Mouse (Mus musculus): ENCODE data around the gene Itpr2.

Gene Itpr2

DNA sequence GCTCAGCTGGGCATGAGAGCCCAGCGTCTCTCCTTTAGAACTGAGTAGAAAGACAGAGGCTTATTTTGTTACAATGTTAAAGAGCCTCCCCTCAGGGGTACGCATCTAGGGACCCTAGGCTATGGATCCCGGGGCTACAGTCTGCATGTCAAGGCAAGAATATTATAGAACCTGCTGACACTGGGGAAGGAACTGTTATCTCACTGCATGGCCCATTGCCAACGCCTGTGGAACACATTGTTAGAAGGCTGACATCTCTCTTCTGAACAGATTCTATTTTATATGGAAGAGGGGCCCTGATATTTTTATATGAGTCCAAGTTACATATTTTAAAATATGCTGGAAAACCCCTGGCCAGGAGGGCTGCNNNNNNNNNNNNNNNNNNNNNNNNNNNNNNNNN, 342.4 kb downstream of the Itpr2 start:
- DNase-seq (ENCODE audit: extremely low spot score), result no peak

DNA sequence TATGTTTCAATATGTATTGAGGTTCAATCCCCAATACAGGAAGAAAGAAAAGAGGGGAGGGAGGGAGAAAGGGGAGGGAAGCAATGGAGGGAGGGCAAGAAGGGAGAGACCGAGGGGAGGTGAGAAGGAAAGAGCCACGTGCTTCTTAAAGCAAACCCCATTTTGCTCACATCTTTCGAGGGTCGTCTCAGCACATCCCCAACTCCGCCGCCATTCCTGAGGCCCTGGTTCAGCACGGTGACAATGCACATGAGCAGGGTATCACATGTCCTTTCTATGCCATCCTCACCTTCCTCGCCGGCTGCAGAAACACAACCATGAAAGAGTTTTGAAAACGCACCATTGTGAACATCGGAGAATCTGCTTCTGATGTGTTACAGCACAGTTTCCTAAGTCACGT, 343.3 kb downstream of the Itpr2 start:
- no peak for DNase-seq (ENCODE audit: extremely low spot score)

DNA sequence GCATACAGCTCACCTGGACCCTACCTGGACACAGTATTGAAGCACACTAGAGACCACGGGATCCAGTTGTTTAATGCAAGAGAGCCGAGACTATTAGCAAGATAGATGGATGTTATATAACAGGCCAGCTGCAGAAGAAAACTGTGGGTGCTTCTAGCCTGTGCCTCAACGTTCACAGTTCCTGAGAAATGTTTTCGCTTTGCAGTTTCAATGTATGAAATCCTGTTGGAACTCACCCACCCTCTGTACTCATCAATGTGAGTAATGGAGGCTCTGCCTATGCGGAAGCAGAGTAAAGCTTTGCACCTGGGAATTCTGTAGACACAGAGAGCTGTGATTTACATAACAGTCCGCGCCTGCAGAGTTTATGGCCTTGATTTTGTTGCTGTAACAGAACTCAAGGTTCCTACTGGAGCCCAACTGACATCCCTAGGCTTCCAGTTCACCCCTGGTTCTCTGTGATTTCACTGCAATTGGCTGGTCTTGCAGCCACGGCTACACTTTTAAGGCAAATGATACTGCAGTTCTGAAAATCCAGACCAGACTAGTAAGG, 344.0 kb downstream of the Itpr2 start:
- DNase-seq (ENCODE audit: extremely low spot score), result no peak

DNA sequence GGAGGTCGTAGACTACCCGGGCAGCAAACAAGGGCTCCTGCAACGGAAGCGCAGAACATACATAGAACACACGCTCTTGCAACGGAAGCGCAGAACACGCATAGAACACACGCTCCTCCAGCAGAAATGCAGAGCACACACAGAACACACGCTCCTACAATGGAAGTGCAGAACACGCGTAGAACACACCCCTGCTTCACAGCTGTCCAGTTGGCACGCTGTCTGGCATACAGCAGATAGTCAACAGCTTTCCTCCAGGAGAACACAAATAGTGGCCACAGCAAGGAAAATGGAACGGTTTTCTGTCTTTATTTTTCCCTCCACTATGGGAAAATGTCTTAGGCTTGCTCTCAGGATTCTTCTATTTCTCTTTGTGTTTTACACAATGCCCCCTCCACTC, 344.9 kb downstream of the Itpr2 start:
- DNase-seq (ENCODE audit: extremely low spot score), result no peak

DNA sequence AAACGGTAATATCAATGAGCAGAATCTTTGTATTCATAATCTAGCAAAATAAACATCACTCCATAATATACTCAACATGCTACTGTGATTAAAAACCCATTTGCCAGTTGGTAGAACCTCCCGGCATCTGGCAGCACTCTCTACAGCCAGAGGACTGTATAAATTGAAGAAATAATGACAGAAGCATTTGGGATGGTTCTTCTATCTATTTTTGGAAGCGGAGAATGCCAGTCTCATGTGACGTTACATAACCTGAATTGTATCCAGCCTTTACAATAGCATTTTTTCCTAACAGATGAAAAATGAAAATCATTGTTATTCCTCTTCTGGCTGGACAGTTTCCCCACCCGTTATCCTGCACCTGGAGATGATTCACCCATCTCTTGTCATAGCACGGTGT, 345.5 kb downstream of the Itpr2 start:
- no peak for DNase-seq (ENCODE audit: extremely low spot score)

DNA sequence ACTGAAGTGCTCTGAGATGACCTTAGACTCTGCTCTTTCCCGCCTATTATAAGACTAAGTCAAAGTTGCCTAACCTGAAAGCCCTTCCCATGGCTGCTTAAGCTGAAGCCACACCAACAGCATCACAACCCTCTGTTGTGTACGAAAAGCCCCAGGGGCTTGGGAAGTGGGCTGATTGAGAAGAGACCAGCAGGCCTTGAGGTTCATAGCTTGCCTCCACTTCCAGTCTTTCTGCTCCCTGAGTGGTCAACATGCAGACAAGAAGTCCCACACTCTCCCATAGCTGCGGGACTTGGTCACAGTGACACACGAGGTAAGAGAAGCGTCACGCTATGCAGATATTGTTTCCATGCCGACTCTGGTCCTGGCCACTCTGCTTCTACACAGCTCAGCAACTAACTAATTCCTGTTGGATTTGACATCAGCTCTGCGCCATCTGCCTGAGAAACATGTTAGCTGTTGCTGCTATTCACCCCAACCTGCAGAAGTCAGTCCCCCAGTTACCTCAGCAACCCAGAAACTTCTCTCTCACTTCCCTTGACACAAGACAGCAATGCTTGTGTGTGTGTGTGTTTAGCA, 346.8 kb downstream of the Itpr2 start:
- DNase-seq (ENCODE audit: extremely low spot score), result no peak

DNA sequence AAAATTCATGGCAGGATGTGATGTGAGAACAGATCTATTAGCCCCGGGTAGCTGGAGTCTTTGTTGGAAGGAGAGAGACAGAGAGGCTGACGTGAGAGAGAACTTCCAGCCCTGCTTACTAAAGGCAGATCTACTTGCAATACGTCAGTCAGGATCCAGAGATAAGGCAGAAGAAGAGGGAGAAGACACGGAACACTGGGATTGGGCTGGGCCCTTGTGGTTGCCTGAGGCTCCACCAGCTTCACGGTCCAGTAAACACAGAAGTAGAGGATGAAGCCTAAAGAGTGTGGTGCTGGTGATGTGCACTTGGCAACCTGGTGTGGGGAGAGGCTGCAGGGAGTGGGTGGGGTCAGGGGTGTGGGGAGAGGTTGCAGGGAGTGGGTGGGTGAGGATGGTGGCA, 349.2 kb downstream of the Itpr2 start:
- DNase-seq (ENCODE audit: extremely low spot score), result no peak

DNA sequence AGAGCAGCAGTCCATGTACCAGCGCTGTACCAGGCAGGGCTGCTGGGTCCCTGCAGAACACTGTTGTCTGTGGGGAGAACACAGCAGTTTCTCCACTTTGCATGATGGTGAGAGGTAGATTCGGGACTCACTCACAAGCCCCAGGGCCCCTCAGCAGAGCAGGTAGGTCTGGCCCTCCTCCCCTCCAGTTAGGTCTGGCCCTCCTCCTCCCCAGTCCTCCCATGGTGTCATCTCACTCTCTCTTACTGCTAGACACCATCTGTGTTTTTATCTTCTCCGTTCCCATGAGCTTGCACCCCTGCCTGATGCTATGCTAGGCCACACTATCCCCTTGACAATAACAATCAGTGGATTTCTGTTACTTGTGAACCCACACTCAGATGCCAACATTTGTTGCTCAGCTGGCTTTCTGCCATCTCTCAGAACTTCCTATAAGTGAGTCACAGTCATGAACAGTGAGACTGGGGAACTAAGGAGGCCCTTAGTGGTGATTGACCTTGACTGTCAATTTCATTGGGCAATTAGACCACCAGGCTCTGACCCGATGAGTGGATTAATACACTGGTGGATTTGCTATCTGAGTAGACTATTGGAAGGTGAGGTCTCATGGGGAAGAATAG, 360.9 kb downstream of the Itpr2 start:
- DNase-seq (ENCODE audit: extremely low spot score), result no peak

DNA sequence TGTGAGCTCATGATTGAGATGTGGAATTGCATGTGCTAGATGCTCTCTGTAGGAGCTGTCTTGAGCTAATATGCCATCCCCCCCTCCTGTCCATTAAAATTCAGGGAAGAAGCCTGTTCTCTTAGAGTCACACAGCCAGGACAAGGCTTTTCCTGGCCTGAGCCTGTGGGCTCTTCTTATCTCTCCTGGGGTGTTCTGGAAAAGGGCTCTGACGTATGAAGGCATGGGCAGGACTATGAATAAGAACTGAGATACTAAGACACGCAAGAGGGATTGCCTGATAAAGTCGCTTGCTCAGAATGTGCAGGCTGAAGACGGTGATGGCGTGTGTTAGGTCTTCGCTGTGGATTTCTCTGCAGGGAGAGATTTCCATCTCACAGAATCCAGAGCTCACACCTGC, 361.9 kb downstream of the Itpr2 start:
- DNase-seq (ENCODE audit: extremely low spot score), result no peak

DNA sequence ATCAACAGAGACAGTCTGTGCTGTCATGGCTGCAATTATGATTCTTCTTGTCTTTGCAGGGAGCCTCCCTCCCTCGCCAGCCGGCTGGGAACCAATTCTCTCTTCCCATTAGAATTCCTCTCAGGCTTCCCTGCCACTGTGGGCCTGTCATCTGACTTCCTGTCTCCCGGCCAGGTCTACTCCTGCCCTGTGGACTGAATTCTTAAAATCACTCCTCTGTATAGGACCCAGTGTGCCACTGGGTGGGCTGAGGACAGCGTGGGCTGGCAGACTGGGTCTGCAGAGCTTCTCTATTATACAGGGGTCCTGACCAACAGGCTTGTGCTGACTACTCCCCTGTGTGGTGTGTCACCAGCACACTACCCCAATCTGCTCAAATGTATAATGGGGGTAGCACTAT, 365.4 kb downstream of the Itpr2 start:
- DNase-seq (ENCODE audit: extremely low spot score), result no peak

DNA sequence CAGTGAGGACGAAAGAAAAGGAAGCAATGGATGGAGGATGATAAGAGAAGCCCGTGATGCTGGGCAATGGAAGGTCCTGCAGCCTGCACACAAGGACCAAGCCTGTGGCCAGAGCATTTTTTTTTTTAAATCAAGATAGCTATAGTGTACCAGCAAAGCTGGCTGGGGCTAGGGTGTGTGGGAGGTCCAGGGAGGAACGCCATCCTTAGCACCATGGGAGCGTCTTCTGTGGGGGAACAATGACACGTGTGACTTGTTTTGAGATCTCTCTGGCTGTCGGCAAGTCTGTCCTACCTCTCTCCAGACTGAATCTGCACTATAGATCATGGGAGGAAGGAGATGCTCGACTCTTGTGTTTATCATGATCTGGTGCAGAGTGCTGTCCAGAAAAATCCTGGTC, 365.8 kb downstream of the Itpr2 start:
- no peak for DNase-seq (ENCODE audit: extremely low spot score)

DNA sequence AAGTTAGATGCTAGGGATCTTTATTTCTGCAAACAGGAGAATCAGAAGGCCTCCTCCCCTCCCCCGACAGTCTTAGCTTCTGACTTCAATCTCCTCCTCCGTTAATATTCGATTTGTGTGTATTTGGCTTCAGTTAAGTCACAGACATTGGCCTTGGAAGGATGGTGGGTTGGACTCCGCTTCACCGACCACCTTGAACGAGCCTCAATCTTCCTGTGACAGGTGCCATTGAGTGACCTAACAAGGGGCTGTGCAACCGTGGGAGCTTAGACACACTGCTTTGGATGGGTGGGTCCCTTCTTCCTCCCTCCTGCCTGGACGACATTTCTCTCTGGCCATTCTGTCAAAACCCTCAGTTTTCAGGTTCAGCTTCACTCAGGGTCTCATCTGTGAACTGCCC, 366.7 kb downstream of the Itpr2 start:
- no peak for DNase-seq (ENCODE audit: extremely low spot score)

DNA sequence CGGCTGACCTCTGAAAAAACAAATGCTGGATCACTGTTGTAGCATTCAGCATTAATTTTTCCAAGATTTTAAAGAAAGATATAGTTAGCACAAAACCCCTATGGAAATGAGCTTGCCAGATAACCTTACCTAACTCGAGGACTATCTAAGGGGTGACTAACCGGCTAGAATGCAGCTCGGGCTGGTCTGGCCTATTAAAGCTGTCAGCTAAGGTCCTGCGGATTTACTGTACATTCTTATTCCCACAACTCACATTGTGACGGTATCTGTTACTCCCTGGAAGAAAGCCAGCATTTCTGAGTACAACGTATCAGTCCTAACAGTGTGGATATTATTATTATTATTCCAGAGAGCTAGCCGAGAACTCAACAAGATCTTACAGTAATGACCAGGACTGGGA, 368.1 kb downstream of the Itpr2 start:
- DNase-seq (ENCODE audit: extremely low spot score), result no peak

DNA sequence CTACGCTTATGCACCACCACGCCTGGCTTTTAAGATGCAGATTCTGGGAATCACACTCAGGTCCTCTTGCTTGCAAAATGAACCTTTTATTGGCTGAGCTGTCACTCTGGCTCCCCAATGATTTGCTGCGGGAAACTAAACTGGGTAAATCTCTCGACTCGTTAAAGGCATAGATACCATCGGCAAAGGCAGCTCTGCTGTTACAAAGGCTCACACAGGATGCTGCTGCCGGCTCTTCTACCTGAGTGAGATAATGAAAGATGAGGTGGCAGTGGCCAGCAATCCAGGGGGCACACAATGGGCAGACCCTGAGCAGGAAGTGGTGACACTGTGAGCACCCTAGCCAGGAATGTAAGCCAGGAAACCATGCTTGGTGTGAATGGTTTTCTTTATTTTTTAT, 373.0 kb downstream of the Itpr2 start:
- no peak for DNase-seq (ENCODE audit: extremely low spot score)

DNA sequence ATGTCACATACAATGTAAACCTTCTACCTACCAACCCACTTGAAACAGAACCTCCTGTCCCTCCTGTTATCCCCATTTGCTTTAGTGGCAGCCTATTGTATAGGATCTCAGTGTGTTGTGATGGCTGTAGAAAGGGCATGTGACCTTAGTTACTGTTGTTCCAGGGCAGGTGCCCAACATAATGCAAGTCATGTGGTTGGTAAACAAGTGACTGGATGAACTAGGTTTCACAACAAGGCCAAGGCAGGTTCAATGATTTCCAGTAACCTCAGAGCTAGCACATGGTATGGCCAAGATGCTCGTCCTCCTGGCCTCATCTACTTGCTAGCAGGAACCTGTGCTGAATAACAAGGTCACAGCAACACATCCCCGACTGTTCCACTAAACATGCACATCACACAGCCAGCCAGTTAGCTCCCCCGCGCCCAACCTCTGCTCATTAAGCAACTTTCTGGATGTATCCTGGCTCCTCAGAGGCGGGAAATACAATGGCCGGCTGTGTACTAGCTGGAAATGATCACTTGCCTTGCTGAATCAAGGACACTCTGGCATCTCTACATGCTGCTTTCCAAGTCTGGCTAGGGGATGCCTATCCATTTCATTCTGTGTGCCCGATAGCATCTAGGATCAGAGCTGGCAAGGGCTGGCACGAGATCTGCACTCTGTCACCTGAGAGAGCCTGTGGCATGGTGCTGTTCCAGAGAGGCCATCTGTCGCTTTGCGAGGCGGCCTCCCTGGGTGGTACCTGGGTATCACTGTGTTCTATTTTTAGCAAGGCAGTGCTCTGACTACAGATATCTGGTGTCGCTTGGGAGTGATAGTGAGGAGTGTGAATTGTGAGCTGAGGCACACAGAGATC, 375.0 kb downstream of the Itpr2 start:
- DNase-seq (ENCODE audit: extremely low spot score), result no peak

DNA sequence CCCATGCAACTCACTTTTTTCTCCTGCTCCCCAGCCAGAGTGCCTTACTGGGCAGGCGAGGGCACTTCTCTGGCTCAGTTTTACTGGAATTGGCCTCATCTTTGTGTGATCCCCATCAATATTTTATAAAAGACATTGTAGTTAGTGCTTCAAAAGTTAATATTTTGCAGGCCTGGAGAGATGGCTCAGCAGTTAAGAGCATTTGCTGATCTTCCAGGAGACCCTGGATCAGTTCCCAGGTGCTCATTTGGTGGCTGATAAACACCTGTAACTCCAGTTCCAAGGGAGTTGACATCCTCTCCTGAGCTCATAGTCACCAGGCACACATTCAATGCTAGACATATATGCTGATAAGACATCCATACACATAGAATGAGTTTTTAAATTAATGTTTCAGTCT, 376.4 kb downstream of the Itpr2 start:
- DNase-seq (ENCODE audit: extremely low spot score), result no peak

DNA sequence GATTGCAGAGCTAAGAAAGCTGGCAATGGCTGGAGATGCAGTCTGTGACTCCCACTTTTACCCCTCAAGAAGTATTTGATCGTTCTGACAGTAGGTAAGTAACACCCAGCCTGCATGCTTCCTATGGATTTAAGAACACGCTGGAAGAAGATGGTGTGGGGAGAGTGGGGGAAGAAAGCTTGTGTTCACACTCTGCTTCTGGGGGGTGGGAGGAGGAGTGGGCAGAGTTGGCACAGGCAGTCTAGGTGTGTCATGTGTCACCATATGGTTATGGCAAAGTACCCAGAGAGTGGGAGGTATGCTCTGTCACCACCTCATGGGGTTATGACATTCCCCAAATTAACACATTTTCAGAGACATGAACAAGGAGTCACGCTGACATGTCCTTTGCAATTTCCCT, 377.5 kb downstream of the Itpr2 start:
- DNase-seq (ENCODE audit: extremely low spot score), result no peak

DNA sequence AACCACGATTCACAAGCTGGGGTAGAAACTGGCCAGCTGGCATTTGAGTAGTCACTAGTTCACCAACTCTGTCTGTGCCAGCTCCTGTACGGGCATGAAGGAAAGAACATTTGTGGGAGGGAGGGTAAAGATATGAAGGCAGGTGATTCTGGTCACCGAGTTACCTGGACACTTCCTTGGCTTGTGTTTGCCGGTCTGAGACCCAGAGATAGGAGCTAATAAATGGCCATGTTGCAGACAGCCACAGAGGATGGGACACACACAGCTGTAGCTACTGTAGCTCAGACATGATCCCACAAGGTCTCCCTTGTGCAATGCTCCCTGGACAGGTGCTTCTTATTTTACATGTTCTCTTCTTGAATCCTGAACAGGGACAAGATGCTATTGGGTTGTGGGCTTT, 378.4 kb downstream of the Itpr2 start:
- no peak for DNase-seq (ENCODE audit: extremely low spot score)

DNA sequence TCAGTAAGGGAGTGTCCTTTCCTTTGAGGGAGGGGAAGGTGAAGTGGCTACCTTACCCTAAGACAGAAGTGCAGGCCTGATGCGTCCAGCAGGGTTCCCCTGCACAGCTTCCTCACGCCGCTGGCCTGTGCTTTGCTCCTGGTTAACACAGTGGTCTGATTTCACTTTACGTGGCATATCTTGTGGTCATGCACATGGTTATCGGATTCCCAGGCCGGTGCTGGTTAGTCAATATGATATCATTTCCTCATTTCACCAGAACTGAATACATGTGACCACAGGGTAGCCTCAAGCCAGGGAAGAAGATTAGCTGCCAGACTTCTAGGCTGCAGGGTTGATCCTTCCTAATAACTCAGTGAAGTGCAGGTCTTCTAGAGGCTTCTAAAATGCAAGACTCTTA, 381.9 kb downstream of the Itpr2 start:
- DNase-seq (ENCODE audit: extremely low spot score), result no peak

DNA sequence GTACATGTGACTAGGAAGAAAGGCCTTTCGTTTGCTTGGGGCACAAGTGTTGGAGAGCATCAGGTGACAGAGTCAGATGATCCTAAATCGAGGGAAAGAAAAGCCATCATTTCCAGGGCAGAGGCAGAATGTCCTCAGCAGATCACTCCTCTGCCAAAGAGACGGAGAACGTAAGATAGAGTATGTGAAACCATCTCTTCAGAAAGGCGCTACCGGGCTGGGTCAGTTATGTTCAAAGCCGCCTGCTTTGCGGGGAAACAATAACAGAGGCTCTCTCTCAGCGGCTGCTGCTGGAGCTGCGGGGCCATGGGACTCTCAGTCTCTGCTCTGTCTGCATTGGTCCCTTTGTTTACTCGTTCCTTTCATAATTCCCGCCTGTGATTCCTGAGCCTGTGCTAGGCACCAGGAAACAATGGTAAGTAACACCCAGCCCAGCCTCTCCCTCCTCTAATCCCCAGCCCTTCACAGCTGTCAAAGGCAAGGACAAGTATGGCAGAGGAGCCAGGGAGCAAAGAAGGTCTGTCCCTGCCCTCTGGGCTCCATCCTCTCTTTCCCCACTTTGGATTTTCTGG, 387.2 kb downstream of the Itpr2 start:
- peak; percentile 36 for DNase-seq (ENCODE audit: extremely low spot score)

DNA sequence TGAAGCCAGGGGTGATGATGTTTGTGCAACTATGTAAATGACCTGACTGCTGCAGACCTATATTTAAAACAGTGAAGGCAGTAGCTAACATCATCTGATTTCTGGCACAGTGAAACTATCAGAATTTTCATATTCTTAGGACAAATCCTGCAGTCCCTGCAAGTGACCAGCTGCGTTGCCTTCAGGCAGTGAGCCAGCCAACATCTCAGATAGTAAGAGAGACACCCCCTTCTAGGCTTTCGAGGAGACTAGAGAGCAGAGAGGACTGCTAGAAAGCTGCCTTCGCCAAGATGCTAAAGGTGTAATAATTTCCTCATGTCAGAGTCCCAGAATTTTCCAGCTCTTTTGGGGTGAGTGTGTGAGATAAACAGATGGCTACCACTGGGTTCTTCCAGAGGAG, 388.0 kb downstream of the Itpr2 start:
- DNase-seq (ENCODE audit: extremely low spot score), result no peak

DNA sequence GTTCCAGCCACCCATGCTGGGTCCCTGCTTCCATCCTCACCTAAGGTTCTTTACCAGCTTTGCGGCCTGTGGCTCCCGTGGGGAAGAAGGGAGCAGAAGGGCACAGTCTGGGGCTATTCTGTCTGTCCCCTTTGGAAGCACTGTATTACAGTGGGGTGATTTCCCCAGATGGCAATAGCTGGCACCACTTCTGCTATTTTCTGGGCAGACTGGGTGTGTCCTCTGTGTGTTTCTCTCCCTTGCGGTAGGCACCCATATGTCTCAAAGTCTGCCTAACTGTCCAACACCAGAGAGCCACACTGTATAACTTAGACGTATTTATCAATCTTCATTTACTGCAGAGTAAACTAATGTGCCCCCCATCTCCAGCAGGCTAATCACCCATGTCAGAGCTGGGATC, 388.9 kb downstream of the Itpr2 start:
- DNase-seq (ENCODE audit: extremely low spot score), result no peak

DNA sequence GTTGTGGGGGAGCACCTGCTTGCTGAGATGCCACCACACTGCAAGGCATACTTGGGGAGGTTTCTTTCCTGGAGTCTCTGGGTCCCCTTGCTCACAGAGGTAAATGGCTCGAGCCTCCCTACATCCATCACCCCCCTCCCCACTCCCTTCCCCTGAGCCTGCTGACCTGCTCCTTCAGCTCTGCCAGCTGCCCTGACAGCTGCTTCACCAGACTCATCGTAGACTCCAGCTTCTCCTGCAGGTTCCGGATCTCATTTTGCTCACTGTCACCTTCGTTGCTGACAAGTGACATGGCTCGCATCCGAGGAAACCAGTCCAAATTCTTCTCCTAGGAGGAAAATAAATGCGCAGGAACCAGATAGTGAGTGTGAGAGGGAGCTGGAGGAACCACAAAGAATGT, 389.8 kb downstream of the Itpr2 start:
- no peak for DNase-seq (ENCODE audit: extremely low spot score)

Measured in embryo, embryonic 9.5 days (tissue).